Mouse (Mus musculus): ENCODE results near the gene Tbc1d30.

Gene Tbc1d30

DNA sequence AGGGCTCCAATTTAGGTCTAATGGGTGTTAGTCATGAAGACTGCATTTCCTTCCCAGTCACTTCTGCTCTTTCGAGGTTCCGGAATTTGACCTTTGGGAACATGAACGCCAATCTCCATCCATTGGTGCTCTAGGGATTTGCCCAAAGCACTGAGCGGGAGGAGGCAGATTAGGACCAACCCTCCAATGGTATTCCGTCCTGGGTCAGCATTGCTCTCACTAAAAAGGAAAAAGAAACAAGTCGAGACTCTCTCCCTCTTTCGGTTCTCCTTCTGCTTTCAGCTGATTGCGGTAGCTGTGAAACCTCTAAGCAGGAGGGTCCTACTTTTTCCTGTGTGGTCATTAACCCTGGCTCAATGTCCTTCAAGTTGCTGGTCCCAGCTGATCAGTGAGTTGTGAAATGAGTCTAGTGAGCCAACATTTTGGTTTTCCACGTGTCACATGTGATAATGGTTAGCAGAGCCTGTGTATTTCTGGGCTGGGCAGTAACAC, 14.7 kb upstream of the Tbc1d30 start:
- DNase-seq (ENCODE audit: low spot score), result peak; percentile 59

- peak; percentile 84 for DNase-seq (ENCODE audit: low spot score)
These were observed 13.9 kb upstream of the Tbc1d30 start, which contains the start of gene Gns for GRCm38 (mm10) chr10:121364801-121365564. Gene Gns, plus strand, starts transcription at chr10:121365090.

DNA sequence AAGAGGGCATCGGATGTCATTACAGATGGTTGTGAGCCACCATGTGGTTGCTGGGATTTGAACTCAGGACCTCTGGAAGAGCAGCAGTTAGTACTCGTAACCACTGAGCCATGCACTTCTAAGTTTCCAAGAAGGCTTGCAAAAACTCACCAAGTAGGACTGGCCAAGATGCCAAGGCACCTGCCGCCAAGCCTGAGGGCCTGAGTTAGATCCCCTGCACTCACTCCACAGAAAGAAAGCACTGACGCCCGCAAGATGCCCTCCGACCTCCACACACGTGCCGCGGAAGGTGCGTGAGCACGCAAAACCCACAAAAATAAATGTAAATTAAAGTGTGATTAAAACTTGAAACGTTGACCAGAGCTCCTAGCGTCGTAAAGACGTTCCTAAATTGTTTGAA, 13.2 kb upstream of the Tbc1d30 start:
- DNase-seq (ENCODE audit: low spot score), result no peak

DNA sequence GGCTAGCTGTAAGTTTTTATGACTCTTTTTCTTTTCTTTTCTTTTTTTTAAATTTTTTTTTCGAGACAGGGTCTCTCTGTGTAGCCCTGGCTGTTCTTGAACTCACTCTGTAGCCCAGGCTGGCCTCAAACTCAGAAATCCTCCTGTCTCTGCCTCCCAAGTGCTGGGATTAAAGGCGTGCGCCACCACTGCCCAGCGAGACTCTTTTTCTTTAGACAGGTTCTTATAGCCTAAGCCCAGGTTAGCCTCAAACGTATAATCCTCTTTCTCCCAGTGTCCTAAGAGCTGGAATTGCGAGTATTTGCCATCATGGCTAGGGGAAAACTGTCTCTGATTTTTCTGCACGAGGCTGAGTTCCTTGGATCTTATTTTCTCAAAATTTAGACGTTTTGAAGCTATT, 12.1 kb upstream of the Tbc1d30 start:
- no peak for DNase-seq (ENCODE audit: low spot score)

- no peak for DNase-seq (ENCODE audit: low spot score)
These were observed 9.3 kb upstream of the Tbc1d30 start for GRCm38 (mm10) chr10:121360358-121360757.

DNA sequence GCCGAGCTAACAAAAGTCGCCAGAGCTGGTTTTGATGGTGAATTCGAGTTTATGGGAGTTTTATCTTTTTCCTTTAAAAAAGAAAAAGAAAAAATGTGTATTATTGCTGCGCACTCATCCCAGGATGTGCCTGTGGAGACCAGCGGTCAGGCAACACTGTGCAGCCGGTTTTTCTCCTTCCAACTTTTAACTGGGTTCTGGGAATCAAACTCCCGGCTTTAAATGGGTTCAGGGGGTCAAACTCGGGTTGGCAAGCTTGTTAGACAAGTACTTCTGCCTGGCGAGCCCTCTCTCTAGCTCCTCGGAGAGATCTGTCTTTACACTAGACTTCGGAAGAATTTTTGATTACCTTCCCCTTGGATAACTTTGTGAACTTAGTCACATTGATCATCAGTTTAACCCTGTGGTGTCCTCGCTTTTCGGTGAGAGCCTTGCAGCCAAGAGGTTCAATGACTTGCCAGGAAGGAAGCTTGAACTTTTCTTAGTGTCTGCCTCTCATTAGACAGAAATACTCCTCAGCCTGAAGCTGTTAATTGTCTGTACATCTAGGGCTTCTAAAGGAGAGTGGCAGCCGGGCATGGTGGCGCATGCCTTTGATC, 713 bp upstream of the Tbc1d30 start:
- no peak for DNase-seq (ENCODE audit: low spot score)

- DNase-seq (ENCODE audit: low spot score), result no peak
These were observed 567 bp downstream of the Tbc1d30 start for GRCm38 (mm10) chr10:121350357-121351065.

GRCm38 (mm10) chr10:121349244-121349643, 1.8 kb downstream of the Tbc1d30 start:
- no peak for DNase-seq (ENCODE audit: low spot score)

- peak; percentile 64 for DNase-seq (ENCODE audit: low spot score)
These were observed 7.2 kb downstream of the Tbc1d30 start for GRCm38 (mm10) chr10:121343867-121344266.

DNA sequence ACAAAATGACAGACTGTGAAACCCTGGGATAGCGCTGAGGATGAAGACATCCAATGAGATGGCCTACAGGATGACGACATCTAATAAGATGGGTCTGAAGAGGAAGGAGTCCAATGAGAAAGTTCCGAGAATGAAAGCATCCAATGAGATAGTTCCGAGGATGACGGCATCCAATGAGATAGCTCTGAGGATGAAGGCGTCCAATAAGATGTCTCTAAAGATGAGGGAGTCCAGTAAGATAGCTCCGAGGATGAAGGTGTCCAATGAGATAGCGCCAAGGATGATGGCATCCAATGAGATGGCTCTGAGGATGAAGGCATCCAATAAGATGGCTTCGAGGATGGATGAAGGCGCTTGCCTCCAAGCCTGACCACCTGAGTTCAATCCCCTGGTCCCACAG, 8.8 kb downstream of the Tbc1d30 start:
- DNase-seq (ENCODE audit: low spot score), result no peak

- no peak for DNase-seq (ENCODE audit: low spot score)
These were observed 10.1 kb downstream of the Tbc1d30 start for GRCm38 (mm10) chr10:121340754-121341593.

GRCm38 (mm10) chr10:121336536-121336935, 14.5 kb downstream of the Tbc1d30 start:
- DNase-seq (ENCODE audit: low spot score), result peak; percentile 48

- peak; percentile 76 for DNase-seq (ENCODE audit: low spot score)
These were observed 16.5 kb downstream of the Tbc1d30 start for GRCm38 (mm10) chr10:121334576-121334975.

GRCm38 (mm10) chr10:121330940-121331339, 20.1 kb downstream of the Tbc1d30 start:
- DNase-seq (ENCODE audit: low spot score), result peak; percentile 74

DNA sequence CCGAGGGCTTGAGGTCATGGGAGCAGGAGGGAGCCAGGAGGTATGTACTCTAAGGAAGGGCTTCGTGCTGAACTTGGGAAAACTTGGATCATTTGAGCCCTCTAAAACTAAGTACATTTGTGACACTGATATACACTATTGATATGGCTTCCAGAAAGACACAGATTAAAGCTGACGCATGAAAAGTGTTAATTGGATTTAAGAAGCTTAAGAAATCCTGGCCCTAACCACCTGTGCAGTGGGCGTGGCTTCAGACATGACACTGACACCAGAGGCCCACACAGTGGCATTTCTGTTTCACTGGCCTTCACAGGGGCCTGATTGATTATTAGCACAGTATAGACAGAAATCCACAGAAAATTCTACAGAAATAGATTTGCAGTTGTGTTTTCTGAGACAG, 21.5 kb downstream of the Tbc1d30 start:
- DNase-seq (ENCODE audit: low spot score), result no peak

DNA sequence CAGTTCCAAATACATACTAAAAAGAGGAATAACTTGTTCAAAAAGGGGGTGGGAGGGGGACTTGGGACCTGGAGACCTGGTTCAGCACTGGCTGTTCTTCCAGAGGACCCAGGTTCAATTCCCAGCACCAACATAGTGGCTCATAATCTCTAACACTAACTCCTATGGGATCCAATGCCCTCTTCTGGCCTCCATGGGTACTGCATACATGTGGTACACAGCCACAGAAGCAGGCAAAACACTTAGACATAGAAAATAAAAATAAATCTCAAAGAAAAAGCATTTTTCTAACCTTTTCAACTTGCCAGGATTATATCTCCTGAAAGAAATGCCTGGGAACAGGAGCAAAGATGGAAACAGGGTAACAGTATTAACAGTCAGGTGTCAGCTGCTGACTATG, 24.9 kb downstream of the Tbc1d30 start:
- no peak for DNase-seq (ENCODE audit: low spot score)

GRCm38 (mm10) chr10:121323493-121323892, 27.6 kb downstream of the Tbc1d30 start:
- DNase-seq (ENCODE audit: low spot score), result no peak

- peak; percentile 86 for DNase-seq (ENCODE audit: low spot score)
These were observed 32.6 kb downstream of the Tbc1d30 start for GRCm38 (mm10) chr10:121318397-121318950.

DNA sequence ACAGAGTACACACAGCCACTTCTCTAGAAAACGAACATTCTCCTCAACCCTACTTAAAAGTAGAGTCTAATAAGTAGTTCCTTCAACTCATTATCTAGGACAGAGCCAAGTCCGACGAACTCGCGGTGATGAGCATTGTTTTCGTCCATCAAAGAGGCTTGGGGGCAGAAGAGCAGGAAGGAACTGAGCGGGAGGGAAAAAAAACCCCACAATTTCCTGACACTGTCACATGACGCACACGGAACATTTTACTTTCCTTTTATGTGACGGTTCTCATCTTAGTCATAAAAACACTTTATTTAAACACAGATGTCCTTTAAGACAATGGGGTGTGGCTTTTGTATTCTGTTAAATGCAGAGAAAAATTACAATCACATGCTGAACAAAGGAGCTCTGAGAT, 34.7 kb downstream of the Tbc1d30 start:
- no peak for DNase-seq (ENCODE audit: low spot score)

- DNase-seq (ENCODE audit: low spot score), result no peak
These were observed 35.5 kb downstream of the Tbc1d30 start for GRCm38 (mm10) chr10:121315321-121316283.
